Mouse (Mus musculus) MEL (cell line): ENCODE measurements around the gene Sp2. TPM values are rescaled to one million over a fixed set of nuclear protein-coding genes. Genes with fewer than 3 reads are reported as not detected.

Source experiments
- DNase-seq: peaks from one replicate; pipeline ENCODE4 v3.0.0; 2011; ENCODE audit warnings: low read depth, low spot score
- H3K27ac ChIP-seq: 2 replicates; pipeline ENCODE4 v1.5.1; 2012; ENCODE audit warnings: low read depth, mild to moderate bottlenecking, control low read depth, low read length, moderate library complexity; ENCODE audit not compliant: control insufficient read depth
- H3K27me3 ChIP-seq, 2 experiments: fragments of 150-350 bp in 1 of 2; sonication (generic) in 1 of 2; 2 replicates each; pipeline ENCODE4 v1.6.1; 2012; ENCODE audit warnings: low read length in 2 of 2, mild to moderate bottlenecking in 2 of 2, improper control_type of control experiment in 1 of 2, moderate library complexity in 1 of 2; ENCODE audit not compliant: insufficient read depth in 2 of 2, control insufficient read depth in 1 of 2
- H3K36me3 ChIP-seq, 2 experiments: 2 replicates each; pipeline ENCODE4 v1.6.1; 2012 to 2014; ENCODE audit warnings: low read length in 2 of 2, improper control_type of control experiment in 1 of 2, inconsistent platforms in 1 of 2, mild to moderate bottlenecking in 1 of 2; ENCODE audit not compliant: insufficient read depth in 2 of 2, control insufficient read depth in 1 of 2
- H3K4me1 ChIP-seq, 2 experiments: fragments of 150-350 bp in 1 of 2; sonication (generic) in 1 of 2; 2 replicates each; pipeline ENCODE4 v1.6.1; 2012; ENCODE audit warnings: low read length in 2 of 2, improper control_type of control experiment in 1 of 2, mild to moderate bottlenecking in 1 of 2; ENCODE audit not compliant: insufficient read depth in 2 of 2, control insufficient read depth in 1 of 2
- H3K4me3 ChIP-seq, 2 experiments: fragments of 150-350 bp in 1 of 2; sonication (generic) in 1 of 2; 2 replicates each; pipeline ENCODE4 v1.5.1; 2012; ENCODE audit warnings: low read depth in 2 of 2, low read length in 2 of 2, mild to moderate bottlenecking in 2 of 2, moderate library complexity in 2 of 2, control low read depth in 1 of 2, improper control_type of control experiment in 1 of 2; ENCODE audit not compliant: control insufficient read depth in 1 of 2, insufficient read depth in 1 of 2
- H3K79me2 ChIP-seq: 2 replicates; pipeline ENCODE4 v1.6.1; 2012; ENCODE audit warnings: mild to moderate bottlenecking, low read length, moderate library complexity; ENCODE audit not compliant: control insufficient read depth, poor library complexity, insufficient read depth
- H3K9ac ChIP-seq: 2 replicates; pipeline ENCODE4 v1.6.1; 2012; ENCODE audit warnings: low read depth, mild to moderate bottlenecking, control low read depth, low read length, moderate library complexity; ENCODE audit not compliant: control insufficient read depth, poor library complexity, severe bottlenecking
- H3K9me3 ChIP-seq: fragments of 150-350 bp; sonication (generic); replicated peaks from 2 replicates; pipeline ENCODE4 v1.6.1; 2012; ENCODE audit warnings: mild to moderate bottlenecking, low read length, improper control_type of control experiment, moderate library complexity; ENCODE audit not compliant: insufficient read depth
- BHLHE40 ChIP-seq: IDR thresholded peaks from 2 replicates; pipeline ENCODE4 v1.6.1; 2012; ENCODE audit warnings: low read depth, mild to moderate bottlenecking, inconsistent platforms, low read length, improper control_type of control experiment, borderline replicate concordance
- CHD2 ChIP-seq: IDR thresholded peaks from 2 replicates; pipeline ENCODE4 v1.6.1; 2011; ENCODE audit warnings: low read length, improper control_type of control experiment
- CTCF ChIP-seq, 3 experiments: IDR thresholded peaks in 2 of 3; conservative IDR thresholded peaks in 1 of 3; 2 replicates each; pipeline ENCODE4 v1.5.1; 2011 to 2012; ENCODE audit warnings: low read length in 3 of 3, low read depth in 2 of 3, mild to moderate bottlenecking in 2 of 3, improper control_type of control experiment in 1 of 3, inconsistent platforms in 1 of 3, mixed read lengths in 1 of 3, moderate library complexity in 1 of 3; ENCODE audit not compliant: control insufficient read depth in 1 of 3, insufficient read depth in 1 of 3, poor library complexity in 1 of 3, severe bottlenecking in 1 of 3
- ETS1 ChIP-seq: IDR thresholded peaks from 2 replicates; pipeline ENCODE4 v1.6.1; 2012; ENCODE audit warnings: low read depth, mild to moderate bottlenecking, inconsistent platforms, low read length, improper control_type of control experiment, moderate library complexity
- GABPA ChIP-seq: IDR thresholded peaks from 2 replicates; pipeline ENCODE4 v1.6.1; 2012; ENCODE audit warnings: low read depth, mild to moderate bottlenecking, inconsistent platforms, low read length, improper control_type of control experiment, moderate library complexity
- KAT2A ChIP-seq: conservative IDR thresholded peaks from 2 replicates; pipeline ENCODE4 v1.6.1; 2012; ENCODE audit warnings: low read depth, low read length, improper control_type of control experiment, inconsistent platforms
- MAX ChIP-seq: IDR thresholded peaks from 2 replicates; pipeline ENCODE4 v1.6.1; 2011; ENCODE audit warnings: low read length, improper control_type of control experiment
- MXI1 ChIP-seq: IDR thresholded peaks from 2 replicates; pipeline ENCODE4 v1.6.1; 2011; ENCODE audit warnings: mild to moderate bottlenecking, low read depth, low read length, improper control_type of control experiment
- MYC ChIP-seq: IDR thresholded peaks from 2 replicates; pipeline ENCODE4 v1.6.1; 2011; ENCODE audit warnings: low read depth, mild to moderate bottlenecking, low read length, improper control_type of control experiment, moderate library complexity
- NELFE ChIP-seq: IDR thresholded peaks from 2 replicates; pipeline ENCODE4 v1.6.1; 2011; ENCODE audit warnings: low read depth, low read length, improper control_type of control experiment
- RAD21 ChIP-seq: IDR thresholded peaks from 2 replicates; pipeline ENCODE4 v1.6.1; 2011; ENCODE audit warnings: mild to moderate bottlenecking, low read depth, low read length, improper control_type of control experiment
- RCOR1 ChIP-seq: IDR thresholded peaks from 2 replicates; pipeline ENCODE4 v1.6.1; 2012; ENCODE audit warnings: low read depth, mild to moderate bottlenecking, inconsistent platforms, low read length, improper control_type of control experiment
- SIN3A ChIP-seq: IDR thresholded peaks from 2 replicates; pipeline ENCODE4 v1.6.1; 2012; ENCODE audit warnings: low read length, improper control_type of control experiment, inconsistent platforms
- SMC3 ChIP-seq: IDR thresholded peaks from 2 replicates; pipeline ENCODE4 v1.6.1; 2011; ENCODE audit warnings: low read depth, low read length, improper control_type of control experiment
- TBP ChIP-seq: IDR thresholded peaks from 2 replicates; pipeline ENCODE4 v1.8.0; 2011; ENCODE audit warnings: low read depth, low read length, improper control_type of control experiment
- USF1 ChIP-seq: IDR thresholded peaks from 2 replicates; pipeline ENCODE4 v1.6.1; 2014; ENCODE audit warnings: low read depth, mild to moderate bottlenecking, inconsistent platforms, low read length, improper control_type of control experiment, moderate library complexity
- ZC3H11A ChIP-seq: IDR thresholded peaks from 2 replicates; pipeline ENCODE4 v1.6.1; 2012; ENCODE audit warnings: low read depth, mild to moderate bottlenecking, inconsistent platforms, low read length, improper control_type of control experiment
- ZKSCAN1 ChIP-seq: IDR thresholded peaks from 2 replicates; pipeline ENCODE4 v1.6.1; 2012; ENCODE audit warnings: low read depth, mild to moderate bottlenecking, inconsistent platforms, low read length, improper control_type of control experiment, moderate library complexity
- ZMIZ1 ChIP-seq: IDR thresholded peaks from 2 replicates; pipeline ENCODE4 v1.6.1; 2012; ENCODE audit warnings: low read depth, mild to moderate bottlenecking, inconsistent platforms, low read length, improper control_type of control experiment, moderate library complexity
- ZNF384 ChIP-seq: IDR thresholded peaks from 2 replicates; pipeline ENCODE4 v1.6.1; 2012; ENCODE audit warnings: low read depth, mild to moderate bottlenecking, inconsistent platforms, low read length, improper control_type of control experiment
- polyA plus RNA-seq, 2 experiments: library from polyadenylated mRNA; stranded (reverse) in 1 of 2; unstranded in 1 of 2; fragments of >175 nt in 1 of 2; fragments of >200 nt in 1 of 2; gene quantifications; 2 replicates each; pipeline versions ENCODE4 v1.2.1 to v1.2.4; 2012; ENCODE audit warnings: low replicate concordance in 2 of 2, low read depth in 1 of 2; ENCODE audit not compliant: insufficient read length in 2 of 2, insufficient read depth in 1 of 2, missing spikeins in 1 of 2
- total RNA-seq: library from RNA; depleted of rRNA; stranded (reverse); fragments of 300-350 nt; gene quantifications from 2 replicates; pipeline ENCODE4 v1.2.3, GENCODE M21; 2012

The Sp2 gene
- total and polyA plus RNA-seq, 3 experiments = 1.4 to 20.3 TPM; not detected in 1

DNA sequence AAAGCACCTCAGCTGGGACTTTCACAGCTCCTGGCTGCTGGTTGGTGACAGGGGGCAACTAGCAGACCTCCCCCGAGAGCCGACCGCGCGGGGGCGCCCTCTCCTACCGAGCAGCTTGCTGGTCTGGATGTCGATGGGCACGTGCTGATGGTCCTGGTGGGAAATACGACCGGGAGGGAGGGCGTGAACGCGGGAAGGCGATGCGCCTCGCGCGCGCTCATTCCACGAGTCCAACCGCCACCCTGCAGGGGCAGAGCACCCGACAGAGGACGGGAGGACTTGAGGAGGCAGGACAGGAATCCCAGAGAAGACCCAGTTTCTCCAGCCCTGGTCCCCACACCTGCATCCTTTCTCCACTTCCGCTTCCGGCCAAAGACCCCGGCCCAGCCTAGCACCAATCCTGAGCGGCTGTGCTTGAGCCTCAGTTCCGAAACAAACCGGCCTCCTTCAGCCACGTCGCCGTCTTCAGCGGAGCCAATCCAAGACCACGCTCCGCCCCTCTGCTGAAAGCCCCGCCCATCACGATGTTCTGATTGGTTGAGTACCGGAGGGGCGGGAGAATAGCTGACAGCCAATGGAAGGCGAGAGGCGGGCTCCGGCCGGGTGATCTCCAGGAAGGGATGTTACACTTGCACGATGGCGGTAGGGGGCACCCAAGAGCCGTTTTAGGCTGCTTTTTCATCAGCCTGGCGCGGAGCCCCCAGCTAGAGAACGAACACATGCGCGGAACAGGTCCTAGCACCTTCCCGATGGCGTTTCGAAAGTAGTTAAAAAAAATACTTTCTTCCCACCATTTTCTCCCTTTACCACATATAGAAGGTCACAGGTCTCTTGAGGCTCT is 66.5 kb downstream of the Sp2 start, which contains the start of gene Cdk5rap3 (continued):
- 0 out of 2 replicates have a peak, but pooled peaks have one; percentile 22 for TF ChIP-seq ETS1
- TF ChIP-seq MAX = peak; percentile 98
- no peak for TF ChIP-seq GABPA
- peak; percentile 82 for TF ChIP-seq NELFE
- TF ChIP-seq RAD21 = peak; percentile 100
- no peak for TF ChIP-seq ZKSCAN1
- peak; percentile 91 for TF ChIP-seq MXI1
- no peak for TF ChIP-seq ZNF384
- TF ChIP-seq ZMIZ1 = peak; percentile 90
- no peak; the same call in 1 of the 2 replicates for TF ChIP-seq KAT2A
- peak; percentile 95 for TF ChIP-seq MYC
- 0 out of 2 replicates have a peak, but pooled peaks have one; percentile 21 for TF ChIP-seq RCOR1
- TF ChIP-seq CTCF (IDR thresholded peaks at IDR 0.05 in 2 of 3, conservative IDR thresholded peaks at IDR 0.05 in 1 of 3; ENCODE audit: control insufficient read depth in 1 of 3, insufficient read depth in 1 of 3, low read depth in 2 of 3, low read length in 3 of 3, poor library complexity in 1 of 3, severe bottlenecking in 1 of 3) = peak; percentile 68 to 99 (median 93)

DNA sequence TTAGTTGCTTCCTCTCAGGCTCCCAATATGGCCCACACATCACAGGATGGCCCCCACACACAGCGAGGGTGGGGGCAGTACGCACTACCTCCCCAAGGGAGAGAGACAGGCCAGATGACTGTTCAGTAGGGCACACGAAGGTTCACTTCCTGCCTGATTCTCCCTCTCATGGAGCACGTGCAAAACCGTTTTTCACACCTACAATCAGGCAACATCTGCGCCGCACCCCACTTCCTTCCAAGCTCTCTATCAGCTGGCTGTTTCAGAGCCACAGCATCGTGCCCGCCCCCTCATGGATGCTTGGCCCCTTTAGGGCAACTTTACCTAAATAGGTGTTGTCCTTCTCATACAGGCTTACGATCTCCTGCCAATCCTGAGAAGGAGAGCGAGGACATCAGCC is 70.1 kb downstream of the Sp2 start:
- no peak overlapping the region for H3K4me3 ChIP-seq
- TF ChIP-seq CHD2 = no peak
- peak; percentile 74; the same call in 1 of the 2 replicates for TF ChIP-seq MAX
- H3K36me3 ChIP-seq = peaks cover 0 to 6% of the 10 kb centered on the region in 2 experiments; a peak in 2 of 4 replicates
- DNase-seq = peak; percentile 29
- H3K9me3 ChIP-seq = no peaks in the 10 kb centered on the region
- no peak overlapping the region for H3K27ac ChIP-seq
- peaks cover 2 to 11% of the 10 kb centered on the region in 2 experiments; a peak in 3 of 4 replicates for H3K4me1 ChIP-seq
- no peaks in the 10 kb centered on the region for H3K27me3 ChIP-seq
- peaks cover 4% of the 10 kb centered on the region for H3K79me2 ChIP-seq
- no peak overlapping the region for H3K9ac ChIP-seq

DNA sequence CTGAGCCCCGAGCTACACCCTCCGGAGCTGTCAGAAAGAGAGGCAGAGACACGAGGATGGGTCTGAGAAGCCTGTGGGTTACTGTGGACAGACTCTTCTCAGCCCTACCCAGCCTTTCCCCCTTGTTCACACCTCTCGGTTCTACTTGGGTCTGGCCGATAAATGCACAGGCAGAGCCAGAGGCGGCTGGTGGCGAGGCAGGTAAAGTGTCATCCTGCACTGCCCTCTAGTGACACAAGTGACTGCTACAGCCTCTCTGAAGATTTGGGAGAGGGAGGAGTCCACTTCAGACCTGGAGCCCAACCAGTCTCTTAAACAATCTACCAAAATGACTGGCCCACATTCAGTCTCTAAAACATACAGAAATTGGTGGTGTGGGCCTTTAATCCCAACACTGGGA is 72.8 kb downstream of the Sp2 start:
- no peaks in the 10 kb centered on the region for H3K27me3 ChIP-seq
- no peak overlapping the region for H3K27ac ChIP-seq
- no peak overlapping the region for H3K4me3 ChIP-seq
- no peaks in the 10 kb centered on the region; a peak in 1 of 4 replicates for H3K36me3 ChIP-seq
- peak; percentile 80 for TF ChIP-seq SMC3
- TF ChIP-seq BHLHE40 = no peak
- TF ChIP-seq ZC3H11A = peak; percentile 61
- no peak for TF ChIP-seq ZKSCAN1
- TF ChIP-seq USF1 = no peak
- no peak for TF ChIP-seq MAX
- TF ChIP-seq TBP = no peak
- peak; percentile 80 for TF ChIP-seq RAD21
- 0 out of 2 replicates have a peak, but pooled peaks have one; percentile 16 for TF ChIP-seq SIN3A
- peak; percentile 62 to 93 (median 83); a peak in 5 of 6 replicates for TF ChIP-seq CTCF (IDR thresholded peaks at IDR 0.05 in 2 of 3, conservative IDR thresholded peaks at IDR 0.05 in 1 of 3; ENCODE audit: control insufficient read depth in 1 of 3, insufficient read depth in 1 of 3, low read depth in 2 of 3, low read length in 3 of 3, poor library complexity in 1 of 3, severe bottlenecking in 1 of 3)
- H3K79me2 ChIP-seq = no peaks in the 10 kb centered on the region
- no peaks in the 10 kb centered on the region for H3K9me3 ChIP-seq
- H3K4me1 ChIP-seq = peaks cover 0 to 4% of the 10 kb centered on the region in 2 experiments; a peak in 2 of 4 replicates
- DNase-seq = peak; percentile 84
- H3K9ac ChIP-seq = no peak overlapping the region
